Mouse (Mus musculus): Measurements from ENCODE around the gene Lnx2. TPM values are rescaled to one million over a fixed set of nuclear protein-coding genes. Genes with fewer than 3 reads are reported as not detected.

Gene Lnx2
- polyA plus RNA-seq, 1 experiment from 2014 or later = 9.0 TPM

GRCm38 (mm10) chr5:146968695-146969393 lies 107.5 kb downstream of the Lnx2 start:
- H3K4me3 ChIP-seq = no peak overlapping the region
- H3K9me3 ChIP-seq = no peaks in the 10 kb centered on the region
- WGBS = 23% methylated on average over 13 of the region's 13 CpGs
- no peaks in the 10 kb centered on the region for H3K36me3 ChIP-seq
- ATAC-seq (ENCODE audit: low FRiP score, low read depth) = peak; percentile 77
- peak overlapping the region; percentile 22; the same call in 1 of the 2 replicates for H3K27ac ChIP-seq
- peak overlapping the region; percentile 30 for H3K4me2 ChIP-seq (replicated peaks)
- H3K27me3 ChIP-seq (replicated peaks) = no peaks in the 10 kb centered on the region
- no peak overlapping the region for H3K9ac ChIP-seq
- H3K4me1 ChIP-seq = peaks cover 10% of the 10 kb centered on the region

Other genes with a start within 250 kb of the Lnx2 start
- 415 and 416 TPM in 2 replicates for gene Rpl21, start 243.7 kb downstream of the Lnx2 start, polyA plus RNA-seq (2016; fragmentation: Nextera tagmentation; extraction: Ambion mirVana)
- 22.4 and 23.4 TPM in 2 replicates for gene Rasl11a, start 231.5 kb downstream of the Lnx2 start, polyA plus RNA-seq (2016; fragmentation: Nextera tagmentation; extraction: Ambion mirVana)
- 92.8 and 98.4 TPM in 2 replicates for gene Gtf3a, start 127.9 kb downstream of the Lnx2 start, polyA plus RNA-seq (2016; fragmentation: Nextera tagmentation; extraction: Ambion mirVana)
- 26.8 and 28.9 TPM in 2 replicates for gene Mtif3, start 112.8 kb downstream of the Lnx2 start, polyA plus RNA-seq (2016; fragmentation: Nextera tagmentation; extraction: Ambion mirVana)
- 94.5 and 102 TPM in 2 replicates for gene Polr1d, start 464 bp upstream of the Lnx2 start, polyA plus RNA-seq (2016; fragmentation: Nextera tagmentation; extraction: Ambion mirVana)
- 15.7 and 18.1 TPM in 2 replicates for gene Gsx1, start 112.1 kb upstream of the Lnx2 start, polyA plus RNA-seq (2016; fragmentation: Nextera tagmentation; extraction: Ambion mirVana)
- gene Pdx1, start 193.4 kb upstream of the Lnx2 start, polyA plus RNA-seq (2016; fragmentation: Nextera tagmentation; extraction: Ambion mirVana) = not detected in 2 replicates
- not detected in 2 replicates for gene Cdx2, start 230.7 kb upstream of the Lnx2 start, polyA plus RNA-seq (2016; fragmentation: Nextera tagmentation; extraction: Ambion mirVana)
- not detected in 2 replicates for gene Urad, start 245.9 kb upstream of the Lnx2 start, polyA plus RNA-seq (2016; fragmentation: Nextera tagmentation; extraction: Ambion mirVana)

Data from neural tube, embryonic 12.5 days (tissue).